Mouse (Mus musculus): ENCODE results near the gene Rnaseh2c.
A peak's percentile ranks its signal among the peaks of the same experiment; 100 is the strongest.

The Rnaseh2c gene

GRCm38 (mm10) chr19:5636036-5636570 lies 34.4 kb downstream of the Rnaseh2c start:
- no peak for DNase-seq (ENCODE audit: low spot score)

GRCm38 (mm10) chr19:5636571-5637041 lies 34.9 kb downstream of the Rnaseh2c start:
- no peak for DNase-seq (ENCODE audit: low spot score)

GRCm38 (mm10) chr19:5637069-5638047 lies 35.7 kb downstream of the Rnaseh2c start, which contains the start of gene Rela:
TSS of gene Rela (plus strand) at chr19:5637483.
- DNase-seq (ENCODE audit: low spot score) = peak; percentile 94

GRCm38 (mm10) chr19:5638416-5639005 lies 36.8 kb downstream of the Rnaseh2c start:
- DNase-seq (ENCODE audit: low spot score) = no peak

GRCm38 (mm10) chr19:5640339-5640738 lies 38.7 kb downstream of the Rnaseh2c start:
- no peak for DNase-seq (ENCODE audit: low spot score)

GRCm38 (mm10) chr19:5641021-5641420 lies 39.3 kb downstream of the Rnaseh2c start:
- no peak for DNase-seq (ENCODE audit: low spot score)

- no peak for DNase-seq (ENCODE audit: low spot score)
These were observed 40.0 kb downstream of the Rnaseh2c start for GRCm38 (mm10) chr19:5641641-5642040.

GRCm38 (mm10) chr19:5645280-5645679 lies 43.6 kb downstream of the Rnaseh2c start:
- DNase-seq (ENCODE audit: low spot score) = no peak

GRCm38 (mm10) chr19:5646731-5647330 lies 45.2 kb downstream of the Rnaseh2c start:
- no peak for DNase-seq (ENCODE audit: low spot score)

GRCm38 (mm10) chr19:5647791-5648190 lies 46.1 kb downstream of the Rnaseh2c start:
- no peak for DNase-seq (ENCODE audit: low spot score)

GRCm38 (mm10) chr19:5648401-5649297 lies 47.0 kb downstream of the Rnaseh2c start:
- peak; percentile 68 for DNase-seq (ENCODE audit: low spot score)

- DNase-seq (ENCODE audit: low spot score) = no peak
These were observed 47.6 kb downstream of the Rnaseh2c start for GRCm38 (mm10) chr19:5649298-5649741.

- DNase-seq (ENCODE audit: low spot score) = peak; percentile 72
These were observed 50.0 kb downstream of the Rnaseh2c start for GRCm38 (mm10) chr19:5651502-5652274.

- DNase-seq (ENCODE audit: low spot score) = no peak
These were observed 50.9 kb downstream of the Rnaseh2c start for GRCm38 (mm10) chr19:5652570-5652969.

- DNase-seq (ENCODE audit: low spot score) = no peak
These were observed 52.5 kb downstream of the Rnaseh2c start for GRCm38 (mm10) chr19:5653969-5654719.

GRCm38 (mm10) chr19:5654720-5655298 lies 53.1 kb downstream of the Rnaseh2c start:
- DNase-seq (ENCODE audit: low spot score) = no peak

Data from adipocyte (in vitro differentiated cells).